Mouse (Mus musculus) CD4-positive, CD25-positive, alpha-beta regulatory T cell, adult 4 months (primary cell): Measurements from ENCODE around the gene Syngr2. TPM values are rescaled to one million over a fixed set of nuclear protein-coding genes. Genes with fewer than 3 reads are reported as not detected.
"Not testable (repeated sequence)": the region's sequence is repeated elsewhere in the genome, so short reads cannot be mapped to it uniquely, and the experiment has no call there.

Source experiments
- ATAC-seq: one replicate; pipeline ENCODE4 v1.8.0; 2017
- polyA plus RNA-seq, 2 experiments: library from polyadenylated mRNA; unstranded; fragments of 100-300 nt; shearing (Covaris generic); gene quantifications; one replicate each; pipeline ENCODE4 v1.2.1; 2017

The Syngr2 gene
- polyA plus RNA-seq, 2 experiments from 2014 or later = 110 to 153 TPM

DNA sequence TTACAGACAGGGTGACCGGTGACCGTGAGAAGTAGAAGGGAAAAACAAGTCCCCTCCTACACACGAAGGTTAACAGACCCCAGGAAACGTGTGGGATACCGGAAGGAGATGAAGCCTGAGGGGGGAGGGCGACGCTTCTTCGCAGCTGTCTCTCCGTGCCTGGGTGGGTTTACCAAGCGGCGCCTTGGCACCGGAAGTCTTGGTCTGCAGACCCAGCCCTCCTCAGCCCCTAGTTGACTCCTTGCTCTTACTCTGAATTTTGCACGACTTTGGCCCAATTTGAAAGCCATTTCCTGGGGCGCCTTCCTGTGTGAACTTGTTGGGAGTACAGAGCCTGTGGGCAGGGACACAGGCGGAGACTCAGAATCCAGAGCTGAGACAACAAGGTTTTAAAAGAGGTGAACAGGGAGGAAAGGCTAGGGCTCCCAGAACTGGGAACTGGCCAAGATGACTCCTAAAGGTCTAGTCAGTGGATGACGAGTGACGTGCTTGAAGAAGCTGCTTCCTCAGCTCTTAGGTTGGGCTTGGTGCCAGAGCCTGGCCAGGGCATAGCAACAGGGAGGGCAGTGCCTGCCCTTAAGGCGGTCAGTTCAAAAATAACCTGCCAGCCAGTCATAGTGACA lies 28.2 kb upstream of the Syngr2 start:
- peak; percentile 26 for ATAC-seq

GRCm38 (mm10) chr11:117781993-117782704 lies 27.3 kb upstream of the Syngr2 start, which contains the start of the genes Tmc8 and Tmc6:
Tmc8 (plus strand) TSS chr11:117782076.
Tmc6 (minus strand) TSS chr11:117782198.
- peak; percentile 35 for ATAC-seq

GRCm38 (mm10) chr11:117782705-117783034 lies 26.8 kb upstream of the Syngr2 start:
- ATAC-seq = no peak

- ATAC-seq = peak; percentile 19
These were observed 26.4 kb upstream of the Syngr2 start for GRCm38 (mm10) chr11:117783089-117783488.

DNA sequence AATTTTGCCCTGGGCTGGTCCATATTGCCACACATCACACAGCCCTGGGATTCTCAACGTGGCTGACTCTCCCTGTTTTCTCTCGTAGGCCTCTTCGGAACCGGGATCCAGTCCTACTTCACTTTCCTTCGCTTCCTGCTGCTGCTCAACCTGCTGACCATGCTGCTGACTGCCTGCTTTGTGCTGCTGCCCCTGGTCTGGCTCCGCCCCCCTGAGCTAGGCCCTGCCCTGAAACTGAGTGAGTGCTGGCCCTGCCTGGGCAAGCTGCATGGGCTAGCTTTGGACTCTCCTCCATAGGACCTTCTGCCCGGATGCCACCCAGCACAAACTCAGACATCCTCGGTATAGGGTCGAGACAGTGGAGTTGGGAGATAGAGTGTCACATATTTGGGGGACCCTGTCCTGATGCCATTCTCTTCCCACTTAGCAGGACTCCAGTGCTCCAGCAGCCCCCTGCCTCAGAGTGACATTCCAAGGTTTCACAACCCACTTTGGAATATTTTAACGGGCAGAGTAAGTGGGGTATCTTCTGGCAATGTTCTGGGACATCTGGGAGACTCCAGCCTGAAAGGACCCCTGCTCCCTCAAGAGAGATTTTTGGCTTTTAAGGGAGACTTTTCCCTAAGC lies 25.7 kb upstream of the Syngr2 start:
- no peak for ATAC-seq

DNA sequence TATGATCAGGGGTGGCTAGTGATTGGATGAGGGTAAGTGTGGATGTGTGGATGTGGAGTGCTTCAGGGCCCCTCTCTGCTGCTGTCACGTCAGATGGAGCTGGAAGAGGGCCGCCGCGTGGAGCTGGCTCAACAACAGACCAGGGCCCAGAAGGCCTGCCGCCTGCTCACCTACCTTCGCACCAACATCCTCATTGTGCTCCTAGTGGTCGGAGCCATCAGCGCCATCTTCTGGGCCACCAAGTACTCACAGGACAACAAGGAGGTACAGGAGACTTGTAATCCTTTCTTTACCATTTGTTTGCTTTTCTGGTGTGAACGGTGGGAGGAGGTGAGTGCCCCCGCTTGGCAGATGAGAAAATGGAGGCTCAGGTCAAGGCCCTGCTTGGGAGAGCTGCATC lies 23.2 kb upstream of the Syngr2 start:
- ATAC-seq = no peak

- not testable (repeated sequence) for ATAC-seq
These were observed 21.0 kb upstream of the Syngr2 start for GRCm38 (mm10) chr11:117788481-117788880.

- ATAC-seq = peak; percentile 56
These were observed 19.2 kb upstream of the Syngr2 start for GRCm38 (mm10) chr11:117790286-117790685.

DNA sequence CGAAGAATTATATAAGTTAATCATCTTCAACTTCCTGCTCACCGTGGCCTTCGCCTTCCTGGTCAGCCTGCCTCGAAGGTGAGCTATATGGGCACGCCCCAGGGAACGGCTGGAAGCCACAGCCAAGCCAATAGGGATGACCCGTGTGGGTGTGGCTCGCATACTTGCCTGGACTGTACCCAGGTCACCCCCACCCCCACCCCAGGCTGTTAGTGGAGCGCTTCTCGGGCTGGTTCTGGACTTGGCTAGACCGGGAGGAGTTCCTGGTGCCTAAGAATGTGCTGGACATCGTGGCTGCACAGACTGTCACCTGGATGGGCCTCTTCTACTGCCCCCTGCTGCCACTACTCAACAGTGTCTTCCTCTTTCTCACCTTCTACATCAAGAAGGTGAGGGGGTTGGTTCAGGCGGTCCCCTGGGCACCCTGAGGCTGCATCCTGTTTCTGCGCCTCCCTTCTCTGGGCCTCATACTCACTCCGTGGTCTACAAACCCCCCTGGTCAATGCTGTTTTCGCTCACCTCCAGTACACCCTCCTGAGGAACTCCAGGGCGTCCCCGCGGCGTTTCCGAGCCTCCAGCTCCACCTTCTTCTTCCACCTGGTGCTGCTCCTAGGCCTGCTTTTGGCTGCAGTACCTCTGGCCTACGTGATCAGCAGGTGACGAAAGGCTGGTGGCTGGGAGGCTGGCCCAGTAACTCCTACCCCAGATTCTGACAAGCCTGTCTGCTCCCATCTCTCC lies 18.6 kb upstream of the Syngr2 start:
- no peak for ATAC-seq

DNA sequence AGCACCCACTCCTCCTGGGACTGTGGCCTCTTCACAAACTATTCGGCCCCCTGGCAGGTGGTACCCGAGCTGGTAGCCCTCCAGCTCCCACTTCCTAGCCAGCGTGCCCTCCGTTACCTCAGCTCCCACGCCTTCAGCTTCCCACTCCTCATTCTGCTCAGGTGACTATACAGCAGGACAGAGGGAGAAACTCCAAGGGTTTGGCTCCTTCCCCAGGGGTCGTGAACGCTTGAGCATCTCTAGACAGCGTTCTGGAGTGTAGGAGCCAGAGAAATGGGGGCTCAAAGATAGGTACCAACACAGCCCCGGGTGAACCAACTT lies 18.1 kb upstream of the Syngr2 start:
- ATAC-seq = no peak

- no peak for ATAC-seq
These were observed 17.1 kb upstream of the Syngr2 start for GRCm38 (mm10) chr11:117792281-117792888.

- ATAC-seq = peak; percentile 20
These were observed 15.4 kb upstream of the Syngr2 start for GRCm38 (mm10) chr11:117794035-117794551.

DNA sequence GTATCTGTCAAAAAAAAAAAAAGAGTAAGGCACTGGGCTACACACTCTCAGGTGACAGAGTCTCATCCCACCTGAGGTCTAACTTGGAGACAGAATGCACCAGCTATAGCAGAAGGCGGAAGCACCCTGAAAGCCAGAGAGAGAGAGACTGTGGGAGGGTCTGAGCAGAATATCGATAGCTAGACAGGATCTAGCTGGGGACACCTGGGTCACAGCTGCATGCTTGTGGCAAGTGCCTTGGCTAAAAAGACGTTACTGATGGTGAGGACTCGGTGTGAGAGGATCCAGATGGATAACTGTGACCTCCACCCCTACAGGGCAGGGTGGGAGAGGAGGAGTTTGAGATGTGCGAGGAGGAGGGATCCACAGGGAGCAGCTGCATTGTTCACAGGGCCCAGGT lies 12.5 kb upstream of the Syngr2 start:
- no peak for ATAC-seq

GRCm38 (mm10) chr11:117797511-117798159 lies 11.8 kb upstream of the Syngr2 start, which contains the start of gene 6030468B19Rik:
6030468B19Rik (plus strand) TSS chr11:117797660.
- ATAC-seq = no peak

DNA sequence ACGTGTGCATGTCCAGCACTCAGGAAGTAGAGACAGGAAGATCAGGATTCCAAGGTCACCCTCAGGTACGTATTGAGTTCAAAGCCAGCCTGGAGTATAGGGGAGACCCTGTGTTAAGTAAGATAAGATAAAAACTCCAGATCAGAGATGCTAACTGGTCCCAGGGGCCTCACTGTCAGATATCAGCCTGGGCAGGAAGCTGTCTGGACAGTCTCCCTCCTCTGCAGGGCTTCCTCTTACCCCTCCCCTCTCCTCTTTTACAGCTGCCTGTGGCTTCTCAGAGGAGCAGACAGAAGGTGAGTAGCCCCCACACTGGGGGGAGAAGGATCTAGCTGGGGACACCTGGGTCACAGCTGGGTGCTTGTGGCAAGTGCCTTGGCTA lies 11.3 kb upstream of the Syngr2 start:
- ATAC-seq = peak; percentile 57

- ATAC-seq = peak; percentile 76
These were observed 10.3 kb upstream of the Syngr2 start for GRCm38 (mm10) chr11:117799174-117799573.

- ATAC-seq = no peak
These were observed 9.4 kb upstream of the Syngr2 start for GRCm38 (mm10) chr11:117800038-117800437.

DNA sequence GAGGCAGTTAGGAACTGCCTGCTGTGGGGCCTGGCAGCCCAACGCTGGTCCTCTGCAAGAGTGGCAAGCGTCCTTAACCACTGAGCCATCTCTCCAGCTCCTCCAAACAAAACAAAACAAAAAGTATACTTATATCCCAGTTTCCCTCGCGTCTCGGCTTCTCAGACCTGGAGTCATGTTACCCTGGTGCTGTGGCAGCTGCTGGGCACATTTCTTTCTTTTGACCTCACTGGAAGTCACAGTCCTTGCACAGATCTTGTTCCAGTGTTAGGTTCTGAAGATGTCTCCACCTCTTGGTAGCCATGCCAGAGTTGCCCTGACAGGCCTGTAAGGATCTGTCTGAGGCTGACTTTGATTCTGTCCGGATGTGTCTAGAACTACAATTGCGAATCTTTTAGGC lies 7.8 kb upstream of the Syngr2 start:
- no peak for ATAC-seq

DNA sequence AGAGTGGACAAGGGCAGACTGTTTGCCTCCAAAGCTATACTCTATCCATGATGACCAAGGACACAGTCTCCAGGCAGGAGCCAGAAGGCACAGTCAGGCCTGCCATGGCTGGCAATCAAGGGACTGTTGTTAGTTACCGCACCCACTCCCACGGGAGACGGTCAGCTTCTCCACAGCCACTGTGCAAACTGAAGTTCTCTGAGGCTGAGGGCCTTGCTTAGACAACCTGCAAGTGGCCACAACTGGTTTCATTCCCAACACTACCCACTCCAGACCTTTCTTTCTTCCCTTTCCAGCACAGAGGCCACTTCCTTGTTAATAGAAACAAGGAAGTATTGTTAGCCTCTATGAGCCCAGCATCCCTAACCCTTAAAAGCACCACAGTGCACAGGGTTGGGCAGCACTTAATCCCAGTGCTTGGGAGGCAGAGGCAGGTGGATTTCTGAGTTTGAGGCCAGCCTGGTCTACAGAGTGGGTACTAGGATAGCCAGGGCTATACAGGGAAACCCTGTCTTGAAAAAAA lies 6.2 kb upstream of the Syngr2 start:
- ATAC-seq = no peak

GRCm38 (mm10) chr11:117806781-117807180 lies 2.7 kb upstream of the Syngr2 start:
- no peak for ATAC-seq

DNA sequence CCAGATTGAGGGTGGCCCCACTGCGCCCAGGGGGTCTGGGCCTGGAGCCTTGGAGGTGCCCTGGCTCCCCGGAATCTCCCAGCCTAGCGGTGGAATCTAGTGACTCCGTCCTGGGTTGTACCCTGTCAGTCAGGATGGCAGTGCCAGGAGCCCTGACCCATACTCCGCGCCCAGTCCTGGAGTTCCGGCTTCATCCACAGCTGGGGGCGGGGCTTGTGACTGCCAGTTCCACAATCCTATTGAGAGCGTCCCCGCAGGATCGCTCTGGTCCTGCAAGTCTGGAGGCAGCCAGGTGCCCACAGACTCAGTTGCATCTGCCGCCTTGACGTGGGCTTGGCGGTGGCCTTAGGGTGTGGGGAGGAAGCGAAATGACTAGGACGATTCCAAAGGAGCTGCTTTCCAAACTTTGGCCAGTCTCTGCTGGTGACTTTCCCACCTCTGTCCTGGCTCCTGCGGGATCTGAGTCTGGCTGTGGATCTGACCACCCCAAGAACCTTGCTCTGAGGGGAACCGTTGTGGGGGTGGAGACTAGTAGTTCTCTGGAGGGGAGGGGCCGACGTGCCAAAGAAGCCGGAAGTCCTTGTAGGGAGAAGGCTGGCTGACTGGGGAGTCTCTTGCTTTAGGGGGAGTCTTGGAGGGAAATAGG lies 1.1 kb downstream of the Syngr2 start:
- peak; percentile 79 for ATAC-seq
